Mouse (Mus musculus) intestine, embryonic 14.5 days (tissue): Measurements from ENCODE around the gene Ly6g6d. TPM values are rescaled to one million over a fixed set of nuclear protein-coding genes. Genes with fewer than 3 reads are reported as not detected.

Experiments used
- ATAC-seq: fragments of 200-750 bp; cut with Nextera tagmentation; replicated peaks from 2 replicates; pipeline ENCODE4 v1.8.0; 2017; ENCODE audit warnings: low read depth, moderate number of reproducible peaks, moderate TSS enrichment, moderate library complexity; ENCODE audit not compliant: low FRiP score, low TSS enrichment
- DNase-seq: peaks from one replicate; pipeline ENCODE4 v3.0.0-alpha.2; 2018; ENCODE audit warnings: low spot score
- H3K27ac ChIP-seq: fragments of 300-500 bp; sonication (generic); 2 replicates; pipeline ENCODE4 v1.5.1; 2014; ENCODE audit warnings: low read depth, mild to moderate bottlenecking, control low read depth
- H3K27me3 ChIP-seq: fragments of 300-500 bp; sonication (generic); replicated peaks from 2 replicates; pipeline ENCODE4 v1.6.1; 2014; ENCODE audit warnings: low read length, control low read depth; ENCODE audit not compliant: control insufficient read depth, insufficient read depth
- H3K36me3 ChIP-seq: fragments of 300-500 bp; sonication (generic); 2 replicates; pipeline ENCODE4 v1.6.1; 2014; ENCODE audit warnings: low read length, control low read depth; ENCODE audit not compliant: control insufficient read depth, insufficient read depth
- H3K4me1 ChIP-seq: fragments of 300-500 bp; sonication (generic); replicated peaks from 2 replicates; pipeline ENCODE4 v1.6.1; 2014; ENCODE audit warnings: low read length, control low read depth, mixed read lengths; ENCODE audit not compliant: control insufficient read depth, insufficient read depth
- H3K4me2 ChIP-seq: fragments of 300-500 bp; sonication (generic); 2 replicates; pipeline ENCODE4 v1.6.1; 2014; ENCODE audit warnings: low read length
- H3K4me3 ChIP-seq: fragments of 300-500 bp; sonication (generic); 2 replicates; pipeline ENCODE4 v1.5.1; 2014; ENCODE audit warnings: low read depth, low read length, control low read depth, mixed read lengths
- H3K9ac ChIP-seq: fragments of 300-500 bp; sonication (generic); 2 replicates; pipeline ENCODE4 v1.6.1; 2014; ENCODE audit warnings: mild to moderate bottlenecking, low read length
- H3K9me3 ChIP-seq: fragments of 300-500 bp; sonication (generic); 2 replicates; pipeline ENCODE4 v1.6.1; 2016; ENCODE audit warnings: low read length, control low read depth; ENCODE audit not compliant: control insufficient read depth
- WGBS: fragments of 180-500 bp; shearing (Covaris S2); extraction: QIAGEN DNeasy Blood & Tissue Kit; methylation state at CpG from one replicate; pipeline ENCODE4 v1.1.7; 2014; 5-methylcytosine and 5-hydroxymethylcytosine counted together
- polyA plus RNA-seq: library from polyadenylated mRNA; unstranded; fragments of >200 nt; fragmentation: Nextera tagmentation; extraction: Ambion mirVana; gene quantifications from 2 replicates; pipeline ENCODE4 v1.2.1, GENCODE M21; 2014

Gene Ly6g6d
- polyA plus RNA-seq, 1 experiment from 2014 or later = 5.0 TPM

- no peak overlapping the region for H3K27ac ChIP-seq
- ATAC-seq (no peak), DNase-seq (no peak)
- H3K27me3 ChIP-seq = peaks cover 9% of the 10 kb centered on the region; the same call in 1 of the 2 replicates
- no peak overlapping the region for H3K4me2 ChIP-seq
- H3K9me3 ChIP-seq = no peaks in the 10 kb centered on the region
- H3K9ac ChIP-seq = no peak overlapping the region
- 76% methylated on average over 17 of the region's 17 CpGs for WGBS
- peaks cover 17% of the 10 kb centered on the region; the same call in 1 of the 2 replicates for H3K4me1 ChIP-seq
- H3K4me3 ChIP-seq = no peak overlapping the region
- H3K36me3 ChIP-seq = no peaks in the 10 kb centered on the region
These were observed 9.5 kb downstream of the Ly6g6d start for GRCm38 (mm10) chr17:35068213-35068914.

GRCm38 (mm10) chr17:35066084-35066483 lies 11.8 kb downstream of the Ly6g6d start, which contains the start of gene Mpig6b:
Gene Mpig6b (minus strand): TSS chr17:35066184.
- no peaks in the 10 kb centered on the region for H3K9me3 ChIP-seq
- H3K4me3 ChIP-seq = peak within 1 kb of the TSS; percentile 25
- 0 out of 2 replicates have a peak within 1 kb of the TSS, but pooled peaks have one; percentile 29 for H3K27ac ChIP-seq
- H3K36me3 ChIP-seq = peaks cover 12% of the 10 kb centered on the region
- H3K9ac ChIP-seq = peak within 1 kb of the TSS; percentile 31
- 53% methylated on average over 10 of the region's 10 CpGs for WGBS
- peaks cover 17% of the 10 kb centered on the region; the same call in 1 of the 2 replicates for H3K4me1 ChIP-seq
- no peak for ATAC-seq
- peaks cover 9% of the 10 kb centered on the region; the same call in 1 of the 2 replicates for H3K27me3 ChIP-seq
- H3K4me2 ChIP-seq = peak within 1 kb of the TSS; percentile 71
- DNase-seq = no peak

- Histone ChIP-seq H3K4me1 (peaks cover 24% of the 10 kb centered on the region), H3K9ac (peak within 1 kb of the TSS; percentile 31), H3K9me3 (no peaks in the 10 kb centered on the region), H3K4me3 (peak within 1 kb of the TSS; percentile 25), H3K27me3 (peaks cover 9% of the 10 kb centered on the region; the same call in 1 of the 2 replicates), H3K36me3 (peaks cover 20% of the 10 kb centered on the region), H3K4me2 (peak within 1 kb of the TSS; percentile 71), H3K27ac (peak within 1 kb of the TSS; percentile 29; the same call in 1 of the 2 replicates)
- 2% methylated on average over 47 of the region's 48 CpGs for WGBS
- DNase-seq (peak; percentile 84), ATAC-seq (peak; percentile 78)
These were observed 12.6 kb downstream of the Ly6g6d start, which contains the start of gene Ly6g6c for GRCm38 (mm10) chr17:35064951-35065947. Gene Ly6g6c (plus strand): TSS chr17:35065388.

GRCm38 (mm10) chr17:35064378-35064877 lies 13.4 kb downstream of the Ly6g6d start:
- Histone ChIP-seq H3K27me3 (peaks cover 9% of the 10 kb centered on the region; the same call in 1 of the 2 replicates), H3K4me3 (peak overlapping the region; percentile 2; the same call in 1 of the 2 replicates), H3K36me3 (peaks cover 20% of the 10 kb centered on the region), H3K9ac (no peak overlapping the region), H3K4me2 (peak overlapping the region; percentile 71), H3K27ac (peak overlapping the region; percentile 29; the same call in 1 of the 2 replicates), H3K4me1 (peaks cover 28% of the 10 kb centered on the region), H3K9me3 (no peaks in the 10 kb centered on the region)
- ATAC-seq = no peak
- DNase-seq = no peak
- 33% methylated on average over 10 of the region's 10 CpGs for WGBS

- H3K9me3 ChIP-seq = no peaks in the 10 kb centered on the region
- DNase-seq (no peak), ATAC-seq (no peak)
- no peak overlapping the region for H3K27ac ChIP-seq
- H3K9ac ChIP-seq = no peak overlapping the region
- peaks cover 9% of the 10 kb centered on the region; the same call in 1 of the 2 replicates for H3K27me3 ChIP-seq
- 85% methylated on average over 3 of the region's 3 CpGs for WGBS
- no peak overlapping the region for H3K4me3 ChIP-seq
- no peak overlapping the region for H3K4me2 ChIP-seq
- H3K36me3 ChIP-seq = peaks cover 21% of the 10 kb centered on the region
- H3K4me1 ChIP-seq = peaks cover 28% of the 10 kb centered on the region
These were observed 14.4 kb downstream of the Ly6g6d start for GRCm38 (mm10) chr17:35063466-35063865.

- H3K4me3 ChIP-seq = no peak overlapping the region
- H3K9me3 ChIP-seq = no peaks in the 10 kb centered on the region
- peaks cover 28% of the 10 kb centered on the region for H3K4me1 ChIP-seq
- H3K36me3 ChIP-seq = peaks cover 39% of the 10 kb centered on the region
- H3K4me2 ChIP-seq = no peak overlapping the region
- no peak for DNase-seq
- H3K27ac ChIP-seq = no peak overlapping the region
- H3K9ac ChIP-seq = no peak overlapping the region
- ATAC-seq = no peak
- 84% methylated on average over 8 of the region's 8 CpGs for whole genome bisulfite sequencing
- peaks cover 4% of the 10 kb centered on the region; the same call in 1 of the 2 replicates for H3K27me3 ChIP-seq
These were observed 16.6 kb downstream of the Ly6g6d start for GRCm38 (mm10) chr17:35061299-35061698.

- H3K9ac ChIP-seq = peak overlapping the region; percentile 81
- ATAC-seq (no peak), DNase-seq (no peak)
- H3K4me3 ChIP-seq = peak overlapping the region; percentile 89
- peaks cover 44% of the 10 kb centered on the region for H3K36me3 ChIP-seq
- H3K9me3 ChIP-seq = no peaks in the 10 kb centered on the region
- no peak overlapping the region for H3K27ac ChIP-seq
- H3K4me1 ChIP-seq = peaks cover 28% of the 10 kb centered on the region
- 58% methylated on average over 22 of the region's 22 CpGs for WGBS
- peak overlapping the region; percentile 99 for H3K4me2 ChIP-seq
- H3K27me3 ChIP-seq = no peaks in the 10 kb centered on the region
These were observed 17.0 kb downstream of the Ly6g6d start for GRCm38 (mm10) chr17:35060737-35061297.

GRCm38 (mm10) chr17:35060071-35060470 lies 17.8 kb downstream of the Ly6g6d start:
- H3K9me3 ChIP-seq = no peaks in the 10 kb centered on the region
- H3K27me3 ChIP-seq = no peaks in the 10 kb centered on the region
- peak overlapping the region; percentile 99 for H3K4me2 ChIP-seq
- peaks cover 21% of the 10 kb centered on the region for H3K4me1 ChIP-seq
- H3K9ac ChIP-seq = peak overlapping the region; percentile 81
- WGBS = 26% methylated on average over 14 of the region's 14 CpGs
- peaks cover 52% of the 10 kb centered on the region for H3K36me3 ChIP-seq
- H3K4me3 ChIP-seq = peak overlapping the region; percentile 89
- ATAC-seq (no peak), DNase-seq (no peak)
- no peak overlapping the region for H3K27ac ChIP-seq
